Mouse (Mus musculus): Measurements from ENCODE around the gene Mrvi1.

- TF ChIP-seq CTCF (IDR thresholded peaks at IDR 0.05; ENCODE audit: borderline replicate concordance, insufficient read depth, low read length), result no peak
- TF ChIP-seq POLR2A (IDR thresholded peaks at IDR 0.05; ENCODE audit: low read depth, low read length), result no peak
These were observed 26.7 kb downstream of the Mrvi1 start for GRCm38 (mm10) chr7:110955576-110955975.

Measured in embryonic fibroblast, embryonic 13.5 days (primary cell).